Mouse (Mus musculus) C2C12 (cell line): ENCODE measurements around the gene Myct1.

Experiments used
- CTCF ChIP-seq: IDR thresholded peaks from one replicate; pipeline ENCODE4 v1.5.1; 2011; ENCODE audit not compliant: control insufficient read depth, insufficient read depth, insufficient read length
- FOSL1 ChIP-seq: IDR thresholded peaks from one replicate; pipeline ENCODE4 v1.8.0; 2011; ENCODE audit warnings: mild to moderate bottlenecking, low read length; ENCODE audit not compliant: poor library complexity, insufficient read depth, severe bottlenecking
- MAX ChIP-seq: IDR thresholded peaks from one replicate; pipeline ENCODE4 v1.6.1; 2011; ENCODE audit warnings: mild to moderate bottlenecking, control low read depth
- MYOD1 ChIP-seq: IDR thresholded peaks from one replicate; pipeline ENCODE4 v1.6.1; 2011; ENCODE audit warnings: low read depth; ENCODE audit not compliant: control insufficient read depth, insufficient read length
- MYOG ChIP-seq: IDR thresholded peaks from one replicate; pipeline ENCODE4 v1.6.1; 2011; ENCODE audit not compliant: control insufficient read depth, insufficient read length; ENCODE audit errors: extremely low read depth
- USF1 ChIP-seq: IDR thresholded peaks from one replicate; pipeline ENCODE4 v1.6.1; 2011; ENCODE audit warnings: low read depth, mild to moderate bottlenecking, control low read depth, moderate library complexity

DNA sequence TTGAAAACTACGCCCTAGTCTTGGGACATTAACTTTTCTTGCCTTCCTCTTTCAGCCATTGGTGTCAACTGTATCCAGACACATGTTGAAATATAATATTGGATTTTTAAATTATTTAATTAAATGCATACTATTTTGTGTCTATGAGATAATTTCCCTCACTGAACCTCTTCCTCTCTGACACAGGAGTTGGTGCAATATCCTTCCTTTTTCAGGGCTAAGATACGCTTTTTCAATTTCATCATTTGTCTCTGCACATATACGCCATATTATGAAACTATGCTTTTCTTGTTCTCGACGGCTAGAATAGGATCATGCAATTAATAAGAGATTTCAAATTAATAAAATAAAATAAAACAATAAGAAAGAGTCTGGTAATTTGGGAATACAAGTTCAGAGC, 47.1 kb upstream of the Myct1 start:
- TF ChIP-seq CTCF = no peak
- no peak for TF ChIP-seq USF1
- no peak for TF ChIP-seq MYOG
- no peak for TF ChIP-seq MYOD1
- TF ChIP-seq FOSL1 = no peak
- TF ChIP-seq MAX = no peak
